Mouse (Mus musculus): ENCODE results near the gene Maats1. TPM values are rescaled to one million over a fixed set of nuclear protein-coding genes. Genes with fewer than 3 reads are reported as not detected.

The Maats1 gene
- polyA plus RNA-seq, 1 experiment from 2014 or later, result 0.06 TPM

DNA sequence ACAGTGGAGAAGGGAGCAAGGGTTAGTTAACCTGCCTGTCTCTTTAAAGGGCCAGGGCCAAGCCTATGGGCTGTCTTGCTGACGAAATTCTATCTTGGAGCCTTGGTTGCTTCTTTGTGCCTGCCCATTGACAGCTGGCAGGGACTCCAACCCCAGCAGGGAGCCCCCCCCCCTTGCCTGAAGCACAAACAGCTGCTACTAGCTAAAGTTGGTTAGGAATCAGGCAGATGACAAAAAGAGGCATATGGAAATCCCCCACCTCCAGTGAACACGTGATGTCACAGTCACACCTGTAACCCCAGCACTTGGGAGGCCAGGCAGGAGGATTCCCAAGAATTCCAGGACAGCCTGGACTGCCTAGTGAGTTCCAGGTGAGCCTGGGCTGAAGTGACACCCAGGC lies 18.4 kb upstream of the Maats1 start:
- no peak overlapping the region for H3K4me3 ChIP-seq (replicated peaks)
- no peak for ATAC-seq (ENCODE audit: insufficient number of reproducible peaks, insufficient read depth, low FRiP score, low TSS enrichment, low read depth)
- no peaks in the 10 kb centered on the region for H3K27me3 ChIP-seq
- 17% methylated on average over 2 of the region's 2 CpGs for WGBS
- H3K9me3 ChIP-seq, result no peaks in the 10 kb centered on the region
- no peak overlapping the region for H3K4me2 ChIP-seq
- no peak overlapping the region; the same call in 1 of the 2 replicates for H3K9ac ChIP-seq (replicated peaks)
- no peak overlapping the region for H3K27ac ChIP-seq
- H3K4me1 ChIP-seq (replicated peaks), result peaks cover 9% of the 10 kb centered on the region
- H3K36me3 ChIP-seq, result peaks cover 7% of the 10 kb centered on the region

DNA sequence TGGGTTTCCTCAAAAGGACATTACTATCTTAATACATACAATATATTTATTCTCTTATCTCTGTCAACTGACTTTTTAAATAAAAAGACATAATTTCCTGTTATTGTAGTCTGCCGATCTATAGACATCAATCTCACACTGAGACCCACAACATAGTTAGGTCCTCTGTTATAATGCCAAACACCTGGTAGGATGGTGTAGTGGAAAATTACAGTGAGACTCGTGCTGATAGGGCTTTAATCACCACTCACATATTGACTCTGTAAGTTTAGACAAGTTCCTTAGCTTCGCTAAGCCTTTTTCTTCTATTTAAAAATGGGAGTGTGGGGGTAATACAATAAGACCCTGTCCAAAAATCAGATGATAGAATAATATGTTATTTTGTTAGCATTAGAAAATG lies 17.9 kb upstream of the Maats1 start:
- no peak for ATAC-seq (ENCODE audit: insufficient number of reproducible peaks, insufficient read depth, low FRiP score, low TSS enrichment, low read depth)
- H3K9ac ChIP-seq (replicated peaks), result no peak overlapping the region
- H3K4me3 ChIP-seq (replicated peaks), result no peak overlapping the region
- H3K9me3 ChIP-seq, result no peaks in the 10 kb centered on the region
- H3K27me3 ChIP-seq, result no peaks in the 10 kb centered on the region
- peaks cover 7% of the 10 kb centered on the region for H3K36me3 ChIP-seq
- 67% methylated on average over 3 of the region's 3 CpGs for WGBS
- peaks cover 9% of the 10 kb centered on the region for H3K4me1 ChIP-seq (replicated peaks)
- H3K27ac ChIP-seq, result no peak overlapping the region
- no peak overlapping the region for H3K4me2 ChIP-seq

DNA sequence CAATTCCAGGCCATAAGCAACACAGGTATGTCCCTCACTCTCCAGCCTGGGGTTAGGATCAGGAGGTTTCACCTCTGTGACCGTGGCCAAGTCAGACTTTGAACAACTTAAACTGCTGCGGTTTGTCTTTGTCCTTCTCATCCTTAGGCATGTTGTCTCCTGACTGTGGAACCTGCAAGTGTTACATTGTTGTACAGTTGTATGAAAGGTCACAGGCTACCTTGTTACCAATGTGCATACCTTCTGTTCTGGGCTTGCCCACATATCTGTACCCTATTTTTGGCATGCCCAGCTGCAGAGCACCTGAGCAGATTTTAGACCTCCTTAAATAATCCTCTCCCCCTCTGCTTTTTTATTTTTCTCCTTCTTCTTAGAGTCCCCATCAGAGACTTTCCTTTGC lies 17.3 kb upstream of the Maats1 start:
- no peak overlapping the region for H3K9ac ChIP-seq (replicated peaks)
- ATAC-seq (ENCODE audit: insufficient number of reproducible peaks, insufficient read depth, low FRiP score, low TSS enrichment, low read depth), result no peak
- H3K4me2 ChIP-seq, result no peak overlapping the region
- peaks cover 7% of the 10 kb centered on the region for H3K36me3 ChIP-seq
- H3K27ac ChIP-seq, result no peak overlapping the region
- no peaks in the 10 kb centered on the region for H3K27me3 ChIP-seq
- no peaks in the 10 kb centered on the region for H3K9me3 ChIP-seq
- H3K4me1 ChIP-seq (replicated peaks), result peaks cover 9% of the 10 kb centered on the region
- no peak overlapping the region for H3K4me3 ChIP-seq (replicated peaks)
- WGBS, result 91% methylated on average over 2 of the region's 2 CpGs

DNA sequence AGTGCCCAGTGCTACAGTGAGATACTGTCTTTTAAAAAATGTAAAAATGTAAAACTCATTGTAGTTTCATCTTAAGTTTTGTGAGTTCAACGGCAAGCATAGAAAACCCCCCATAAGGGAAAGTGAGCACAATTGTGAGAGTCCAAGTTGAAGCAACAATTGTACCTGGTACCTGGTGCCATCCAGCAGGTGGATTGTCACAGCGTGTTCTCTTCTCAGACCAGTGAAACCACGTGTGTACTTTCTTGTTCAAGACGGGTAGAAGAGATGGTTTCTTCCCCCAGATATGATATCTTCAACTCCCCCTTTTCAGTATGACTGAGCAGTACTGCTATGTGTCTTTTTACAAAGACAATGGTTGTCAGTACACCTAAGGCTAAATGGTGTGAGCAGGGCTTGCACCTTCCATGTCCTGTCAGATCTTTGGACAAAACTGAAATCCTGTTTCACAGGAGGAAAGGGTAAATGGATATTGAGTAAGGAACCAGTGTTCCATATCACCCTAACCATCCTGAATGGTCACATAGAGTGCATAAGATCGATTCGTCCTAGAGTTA lies 16.4 kb upstream of the Maats1 start:
- WGBS, result 84% methylated on average over 6 of the region's 6 CpGs
- H3K27ac ChIP-seq, result no peak overlapping the region
- no peaks in the 10 kb centered on the region for H3K9me3 ChIP-seq
- H3K9ac ChIP-seq (replicated peaks), result no peak overlapping the region
- no peaks in the 10 kb centered on the region for H3K27me3 ChIP-seq
- ATAC-seq (ENCODE audit: insufficient number of reproducible peaks, insufficient read depth, low FRiP score, low TSS enrichment, low read depth), result no peak
- H3K4me3 ChIP-seq (replicated peaks), result no peak overlapping the region
- H3K4me1 ChIP-seq (replicated peaks), result peaks cover 9% of the 10 kb centered on the region
- peaks cover 11% of the 10 kb centered on the region for H3K36me3 ChIP-seq
- H3K4me2 ChIP-seq, result no peak overlapping the region

DNA sequence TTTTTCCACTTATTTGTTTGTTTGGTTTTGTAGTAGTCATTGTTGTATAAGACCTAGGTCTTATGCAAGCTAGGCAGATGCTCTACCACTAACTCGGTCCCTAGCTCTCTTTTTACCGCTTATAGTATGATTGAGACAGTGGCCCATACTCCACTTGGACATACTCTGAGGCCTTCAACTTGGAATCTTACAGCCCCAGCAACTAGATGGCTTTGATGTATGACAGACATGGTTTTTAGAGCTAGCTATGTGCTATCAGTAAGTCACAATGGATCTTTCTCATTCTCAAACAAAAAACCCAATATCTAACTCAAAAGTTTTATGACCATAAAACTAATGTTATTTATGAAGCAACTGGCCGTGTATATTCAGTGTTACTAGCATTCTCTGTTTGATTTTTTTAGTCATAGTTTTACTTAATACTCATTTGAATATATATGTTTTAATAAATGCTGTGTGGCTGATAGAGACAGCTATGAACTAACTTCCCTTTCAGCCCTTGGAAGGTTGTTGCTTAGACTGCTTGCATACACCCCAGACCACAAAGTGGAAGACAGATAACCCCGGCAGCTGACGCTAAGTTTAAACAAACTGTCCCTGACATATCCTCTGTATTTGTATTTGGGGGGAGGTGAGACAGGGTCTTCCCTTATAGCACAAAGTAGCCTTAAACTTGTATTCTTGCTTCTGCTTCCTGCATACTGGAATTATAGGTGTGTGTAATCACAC lies 12.4 kb upstream of the Maats1 start:
- no peaks in the 10 kb centered on the region for H3K9me3 ChIP-seq
- 90% methylated on average over 5 of the region's 5 CpGs for WGBS
- no peaks in the 10 kb centered on the region for H3K4me1 ChIP-seq (replicated peaks)
- H3K27me3 ChIP-seq, result no peaks in the 10 kb centered on the region
- H3K4me3 ChIP-seq (replicated peaks), result no peak overlapping the region
- no peak overlapping the region for H3K4me2 ChIP-seq
- H3K36me3 ChIP-seq, result peaks cover 35% of the 10 kb centered on the region
- H3K9ac ChIP-seq (replicated peaks), result no peak overlapping the region
- H3K27ac ChIP-seq, result no peak overlapping the region
- ATAC-seq (ENCODE audit: insufficient number of reproducible peaks, insufficient read depth, low FRiP score, low TSS enrichment, low read depth), result no peak

DNA sequence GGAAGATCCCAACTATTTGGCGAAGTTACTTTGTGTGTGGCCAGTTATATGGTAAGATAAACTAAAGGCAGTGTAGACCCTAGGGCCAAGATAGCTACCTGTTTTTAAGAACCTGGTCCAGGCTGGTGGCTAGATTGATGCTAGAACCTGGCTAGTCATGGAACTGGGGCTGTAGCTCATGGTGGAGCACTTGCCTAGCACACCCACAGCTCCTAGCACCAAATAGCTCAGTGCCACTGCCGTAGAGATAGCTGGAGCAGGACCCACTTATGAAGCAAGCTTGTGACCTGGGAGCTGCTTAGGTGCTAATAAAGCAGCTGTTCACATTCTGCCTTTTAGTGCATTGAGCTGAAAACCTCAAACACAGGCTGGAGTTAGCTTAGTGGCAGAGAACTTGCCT lies 11.7 kb upstream of the Maats1 start:
- H3K4me3 ChIP-seq (replicated peaks), result no peak overlapping the region
- ATAC-seq (ENCODE audit: insufficient number of reproducible peaks, insufficient read depth, low FRiP score, low TSS enrichment, low read depth), result no peak
- no peak overlapping the region for H3K27ac ChIP-seq
- no peaks in the 10 kb centered on the region for H3K27me3 ChIP-seq
- H3K4me2 ChIP-seq, result no peak overlapping the region
- no peak overlapping the region for H3K9ac ChIP-seq (replicated peaks)
- H3K36me3 ChIP-seq, result peaks cover 38% of the 10 kb centered on the region
- WGBS, result 96% methylated on average over 2 of the region's 2 CpGs
- no peaks in the 10 kb centered on the region for H3K4me1 ChIP-seq (replicated peaks)
- H3K9me3 ChIP-seq, result no peaks in the 10 kb centered on the region

DNA sequence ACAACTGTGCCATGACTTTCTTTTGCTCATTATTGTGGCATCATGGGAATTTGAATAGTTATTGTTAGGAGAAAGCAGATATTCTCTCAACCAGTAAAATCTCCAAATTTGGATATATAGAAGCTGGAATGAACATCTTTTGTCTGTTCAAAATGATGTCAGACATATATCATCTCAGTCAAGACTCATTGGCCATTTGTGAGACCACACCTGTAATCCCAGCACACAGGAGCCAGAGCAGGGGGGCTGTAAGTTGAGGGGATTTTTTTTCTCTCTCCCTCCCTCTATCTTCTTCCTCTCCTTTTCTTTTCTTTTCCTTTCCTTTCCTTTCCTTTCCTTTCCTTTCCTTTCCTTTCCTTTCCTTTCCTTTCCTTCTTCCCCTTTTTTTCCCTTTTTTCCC lies 10.9 kb upstream of the Maats1 start:
- H3K27ac ChIP-seq, result no peak overlapping the region
- no peaks in the 10 kb centered on the region for H3K9me3 ChIP-seq
- H3K27me3 ChIP-seq, result no peaks in the 10 kb centered on the region
- H3K9ac ChIP-seq (replicated peaks), result no peak overlapping the region
- H3K4me1 ChIP-seq (replicated peaks), result peaks cover under 1% of the 10 kb centered on the region; the same call in 1 of the 2 replicates
- ATAC-seq (ENCODE audit: insufficient number of reproducible peaks, insufficient read depth, low FRiP score, low TSS enrichment, low read depth), result no peak
- H3K36me3 ChIP-seq, result peaks cover 38% of the 10 kb centered on the region
- H3K4me2 ChIP-seq, result no peak overlapping the region
- H3K4me3 ChIP-seq (replicated peaks), result no peak overlapping the region

DNA sequence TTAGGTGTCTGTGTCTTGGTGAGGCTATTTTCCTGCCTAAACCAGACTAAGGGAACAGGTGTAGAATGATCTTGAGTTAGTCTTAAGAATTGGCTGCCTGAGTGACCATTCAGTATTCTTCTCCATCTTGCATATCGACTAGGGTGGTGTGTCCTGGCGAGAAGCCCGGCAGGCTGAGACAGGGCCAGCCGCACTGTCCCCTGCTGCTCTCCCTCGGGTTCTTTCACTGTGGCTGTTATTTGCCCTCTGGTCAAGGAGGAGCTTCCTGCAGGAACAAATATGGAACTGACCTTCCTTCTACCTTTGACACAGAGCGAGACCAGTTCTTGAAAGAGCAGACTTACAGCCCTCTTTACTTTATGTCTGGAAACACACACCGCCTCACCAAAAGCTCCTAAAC lies 10.1 kb upstream of the Maats1 start:
- ATAC-seq (ENCODE audit: insufficient number of reproducible peaks, insufficient read depth, low FRiP score, low TSS enrichment, low read depth), result no peak

DNA sequence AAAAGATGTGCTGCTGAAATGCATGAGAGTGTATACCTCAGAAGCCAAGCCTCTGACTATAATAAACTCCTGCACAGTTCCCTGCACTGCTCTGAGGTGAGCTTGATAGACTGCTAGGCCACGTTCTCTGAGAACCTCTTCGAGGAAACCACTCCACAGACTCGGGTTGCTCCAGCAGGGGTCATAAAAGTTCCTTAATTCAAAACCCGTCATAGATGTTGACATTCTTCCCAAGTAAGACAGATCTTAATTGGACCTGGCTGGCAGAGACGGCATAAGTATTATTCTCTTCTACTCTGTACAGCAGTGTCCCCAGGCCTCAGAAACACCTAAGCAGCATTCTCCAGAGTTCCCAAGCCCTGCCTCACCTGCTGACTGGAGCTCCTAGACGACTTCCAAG lies 9.0 kb upstream of the Maats1 start:
- Histone ChIP-seq H3K4me3 (replicated peaks) (no peak overlapping the region), H3K27ac (no peak overlapping the region), H3K36me3 (peaks cover 31% of the 10 kb centered on the region), H3K9ac (replicated peaks) (no peak overlapping the region), H3K9me3 (no peaks in the 10 kb centered on the region), H3K4me2 (no peak overlapping the region), H3K4me1 (replicated peaks) (peaks cover 5% of the 10 kb centered on the region), H3K27me3 (no peaks in the 10 kb centered on the region)
- 76% methylated on average over 6 of the region's 6 CpGs for WGBS
- no peak for ATAC-seq (ENCODE audit: insufficient number of reproducible peaks, insufficient read depth, low FRiP score, low TSS enrichment, low read depth)

More for the DNA sequence above, 10.1 kb upstream of the Maats1 start:
- Histone ChIP-seq H3K27me3 (no peaks in the 10 kb centered on the region), H3K9ac (replicated peaks) (no peak overlapping the region), H3K4me3 (replicated peaks) (no peak overlapping the region), H3K4me1 (replicated peaks) (peaks cover 5% of the 10 kb centered on the region), H3K4me2 (no peak overlapping the region), H3K27ac (no peak overlapping the region), H3K36me3 (peaks cover 38% of the 10 kb centered on the region), H3K9me3 (no peaks in the 10 kb centered on the region)
- 88% methylated on average over 7 of the region's 7 CpGs for WGBS

DNA sequence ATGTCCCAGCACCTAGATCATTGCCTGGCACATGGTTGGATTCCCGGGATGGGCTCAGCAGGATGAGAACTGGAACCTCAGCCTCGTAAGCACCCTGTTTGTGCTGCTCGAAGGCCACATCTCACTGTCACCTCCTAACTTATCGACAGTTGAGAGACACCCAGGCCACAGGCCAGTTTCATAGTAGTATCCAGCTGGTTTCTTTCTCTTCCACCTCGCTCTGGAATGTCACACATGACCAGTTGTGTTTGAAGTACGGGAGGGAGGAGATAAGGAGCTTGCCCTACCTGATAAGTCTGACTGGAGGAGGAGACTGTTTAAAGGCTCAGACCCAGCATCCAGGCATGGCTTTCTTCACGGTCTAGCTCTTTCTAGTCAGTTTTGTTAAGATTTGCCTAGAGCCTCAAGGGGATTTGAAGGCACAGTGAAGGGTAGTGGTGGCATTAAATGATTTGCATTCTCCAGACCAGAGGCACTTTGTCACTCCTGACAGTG lies 8.5 kb upstream of the Maats1 start:
- ATAC-seq (ENCODE audit: insufficient number of reproducible peaks, insufficient read depth, low FRiP score, low TSS enrichment, low read depth), result no peak

DNA sequence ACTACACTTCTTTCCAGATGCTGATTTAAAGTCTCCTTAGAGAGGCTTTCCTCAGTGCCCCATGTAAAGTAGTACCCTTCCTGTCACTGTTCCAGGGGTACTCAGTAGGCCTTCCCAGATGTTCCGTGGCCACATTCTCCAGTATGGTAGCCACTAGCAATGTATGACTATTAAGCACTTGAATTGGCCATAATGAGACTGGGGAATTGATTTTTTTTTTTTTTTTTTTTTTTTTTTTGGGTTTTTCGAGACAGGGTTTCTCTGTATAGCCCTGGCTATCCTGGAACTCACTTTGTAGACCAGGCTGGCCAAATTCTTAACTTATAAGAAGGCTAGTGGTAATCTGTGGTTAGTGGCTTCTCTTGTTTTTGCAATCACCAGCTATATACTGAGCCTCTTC lies 7.9 kb upstream of the Maats1 start:
- Histone ChIP-seq H3K4me2 (no peak overlapping the region), H3K36me3 (peaks cover 31% of the 10 kb centered on the region), H3K27me3 (no peaks in the 10 kb centered on the region), H3K9me3 (no peaks in the 10 kb centered on the region), H3K9ac (replicated peaks) (no peak overlapping the region), H3K4me3 (replicated peaks) (no peak overlapping the region), H3K4me1 (replicated peaks) (peaks cover 5% of the 10 kb centered on the region), H3K27ac (no peak overlapping the region)
- no peak for ATAC-seq (ENCODE audit: insufficient number of reproducible peaks, insufficient read depth, low FRiP score, low TSS enrichment, low read depth)
- WGBS, result 83% methylated on average over 2 of the region's 2 CpGs

More for the DNA sequence above, 8.5 kb upstream of the Maats1 start:
- no peak overlapping the region for H3K27ac ChIP-seq
- H3K9ac ChIP-seq (replicated peaks), result no peak overlapping the region
- peaks cover 5% of the 10 kb centered on the region for H3K4me1 ChIP-seq (replicated peaks)
- peaks cover 31% of the 10 kb centered on the region for H3K36me3 ChIP-seq
- H3K4me3 ChIP-seq (replicated peaks), result no peak overlapping the region; the same call in 1 of the 2 replicates
- no peaks in the 10 kb centered on the region for H3K9me3 ChIP-seq
- no peaks in the 10 kb centered on the region for H3K27me3 ChIP-seq
- WGBS, result 74% methylated on average over 7 of the region's 7 CpGs
- no peak overlapping the region for H3K4me2 ChIP-seq

Measured in limb, embryonic 12.5 days (tissue).